Mouse (Mus musculus) liver, postnatal 0 days (tissue): ENCODE data around the gene Gjd3. TPM values are rescaled to one million over a fixed set of nuclear protein-coding genes. Genes with fewer than 3 reads are reported as not detected.

ENCODE experiments used
- ATAC-seq: fragments of 200-750 bp; cut with Nextera tagmentation; 2 replicates; pipeline ENCODE4 v1.8.0; 2017; ENCODE audit warnings: mild to moderate bottlenecking, moderate library complexity
- DNase-seq: peaks from one replicate; pipeline ENCODE4 v3.0.0-alpha.2; 2016
- H3K27ac ChIP-seq: fragments of 300-500 bp; sonication (generic); 2 replicates; pipeline ENCODE4 v1.5.1; 2014; ENCODE audit warnings: antibody characterized with exemption, moderate library complexity, mild to moderate bottlenecking, low read depth
- H3K27me3 ChIP-seq: fragments of 300-500 bp; sonication (generic); 2 replicates; pipeline ENCODE4 v1.6.1; 2014; ENCODE audit warnings: low read length, control low read depth, mixed read lengths; ENCODE audit not compliant: insufficient read depth
- H3K36me3 ChIP-seq: fragments of 300-500 bp; sonication (generic); replicated peaks from 2 replicates; pipeline ENCODE4 v1.6.1; 2014; ENCODE audit warnings: mild to moderate bottlenecking, control low read depth, low read length, moderate library complexity, mixed read lengths; ENCODE audit not compliant: insufficient read depth
- H3K4me1 ChIP-seq: fragments of 300-500 bp; sonication (generic); 2 replicates; pipeline ENCODE4 v1.6.1; 2014; ENCODE audit warnings: antibody characterized with exemption, mild to moderate bottlenecking, control low read depth; ENCODE audit not compliant: insufficient read depth
- H3K4me2 ChIP-seq: fragments of 300-500 bp; sonication (generic); 2 replicates; pipeline ENCODE4 v1.6.1; 2014; ENCODE audit warnings: low read depth, mild to moderate bottlenecking, low read length, moderate library complexity, mixed read lengths
- H3K4me3 ChIP-seq: fragments of 300-500 bp; sonication (generic); 2 replicates; pipeline ENCODE4 v1.5.1; 2014; ENCODE audit warnings: low read depth, low read length
- H3K9ac ChIP-seq: fragments of 300-500 bp; sonication (generic); replicated peaks from 2 replicates; pipeline ENCODE4 v1.6.1; 2014; ENCODE audit warnings: mild to moderate bottlenecking, moderate library complexity
- H3K9me3 ChIP-seq: fragments of 300-500 bp; sonication (generic); 2 replicates; pipeline ENCODE4 v1.6.1; 2016; ENCODE audit warnings: mild to moderate bottlenecking, control low read depth, low read length, mixed read lengths
- CTCF ChIP-seq: sonication (generic); IDR thresholded peaks from 2 replicates; pipeline ENCODE4 v1.5.1; 2016; ENCODE audit warnings: antibody characterized with exemption, low read depth
- EP300 ChIP-seq: IDR thresholded peaks from 2 replicates; pipeline ENCODE4 v1.6.1; 2016; ENCODE audit warnings: antibody characterized with exemption, low read depth, mild to moderate bottlenecking
- WGBS: fragments of 180-500 bp; shearing (Covaris S2); extraction: QIAGEN DNeasy Blood & Tissue Kit; methylation state at CpG from one replicate; pipeline ENCODE4 v1.1.7; 2014; ENCODE audit not compliant: insufficient replicate concordance; 5-methylcytosine and 5-hydroxymethylcytosine counted together
- polyA plus RNA-seq: library from polyadenylated mRNA; unstranded; fragments of >200 nt; fragmentation: Nextera tagmentation; extraction: Ambion mirVana; gene quantifications from 2 replicates; pipeline ENCODE4 v1.2.1, GENCODE M21; 2015

The Gjd3 gene
- polyA plus RNA-seq, 1 experiment from 2014 or later: not detected

DNA sequence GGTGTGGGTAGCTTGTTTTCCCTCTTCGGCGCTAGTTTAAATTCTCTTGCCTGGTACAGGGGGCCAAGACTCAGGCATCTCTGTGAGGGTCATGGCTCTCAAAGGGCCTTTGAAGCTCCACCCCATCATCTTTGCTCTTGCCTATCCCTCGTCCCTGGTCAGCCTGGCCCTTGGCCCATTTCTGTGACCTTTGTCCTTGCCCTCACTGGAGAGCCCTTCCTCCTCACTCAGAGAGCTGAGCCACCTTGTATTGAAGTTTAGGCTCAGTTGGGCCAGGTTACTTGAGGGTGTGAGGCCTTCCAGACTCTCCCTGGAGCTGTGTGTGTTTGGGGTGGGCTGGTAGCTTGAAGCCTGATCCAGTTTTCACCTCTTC lies 37.2 kb downstream of the Gjd3 start:
- ATAC-seq (peak; percentile 46), DNase-seq (peak; percentile 81)
- peak overlapping the region; percentile 83 for H3K4me2 ChIP-seq
- H3K36me3 ChIP-seq: no peaks in the 10 kb centered on the region
- no peak overlapping the region for H3K4me3 ChIP-seq
- peak overlapping the region; percentile 77 for H3K27ac ChIP-seq
- H3K4me1 ChIP-seq: peaks cover 88% of the 10 kb centered on the region
- no peaks in the 10 kb centered on the region for H3K27me3 ChIP-seq
- no peaks in the 10 kb centered on the region for H3K9me3 ChIP-seq
- H3K9ac ChIP-seq: no peak overlapping the region
- 46% methylated on average over 3 of the region's 3 CpGs for WGBS
- TF ChIP-seq EP300 (no peak), CTCF (no peak)

DNA sequence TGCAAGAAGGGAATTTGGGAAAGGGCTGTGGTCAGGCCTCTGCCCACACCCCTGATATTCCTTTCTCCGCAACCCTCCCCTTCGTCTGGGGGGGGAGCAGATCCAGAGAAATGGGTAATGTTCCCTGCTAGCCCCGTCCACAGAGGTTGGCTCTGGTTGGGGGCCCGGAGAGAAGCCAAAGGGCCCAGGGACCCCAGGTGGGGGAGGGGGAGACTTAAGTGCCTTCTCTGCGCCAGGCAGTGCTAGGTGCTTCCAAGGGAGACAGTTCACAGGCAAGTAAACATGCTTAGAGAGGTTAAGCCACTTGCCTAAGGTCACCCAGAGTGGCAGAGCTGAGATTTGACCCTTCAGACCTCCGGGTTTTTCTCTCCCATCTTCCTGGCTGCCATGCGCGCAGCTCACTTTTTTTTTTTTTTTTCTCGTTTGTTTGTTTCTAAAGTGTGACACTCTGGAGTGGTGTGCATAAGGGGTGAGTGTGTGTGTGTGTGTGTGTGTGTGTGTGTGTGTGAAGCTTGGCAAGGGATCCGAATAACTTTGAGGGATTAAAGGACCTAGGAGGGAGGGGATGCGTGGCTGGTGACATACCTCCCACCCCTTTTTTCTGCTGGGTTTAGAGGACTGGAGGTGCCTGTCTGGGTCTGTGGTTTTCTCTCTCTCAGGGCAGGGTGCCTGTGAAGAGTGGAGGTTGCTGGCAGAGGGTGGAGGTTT lies 37.8 kb downstream of the Gjd3 start:
- no peak for DNase-seq
- peak overlapping the region; percentile 83 for H3K4me2 ChIP-seq

DNA sequence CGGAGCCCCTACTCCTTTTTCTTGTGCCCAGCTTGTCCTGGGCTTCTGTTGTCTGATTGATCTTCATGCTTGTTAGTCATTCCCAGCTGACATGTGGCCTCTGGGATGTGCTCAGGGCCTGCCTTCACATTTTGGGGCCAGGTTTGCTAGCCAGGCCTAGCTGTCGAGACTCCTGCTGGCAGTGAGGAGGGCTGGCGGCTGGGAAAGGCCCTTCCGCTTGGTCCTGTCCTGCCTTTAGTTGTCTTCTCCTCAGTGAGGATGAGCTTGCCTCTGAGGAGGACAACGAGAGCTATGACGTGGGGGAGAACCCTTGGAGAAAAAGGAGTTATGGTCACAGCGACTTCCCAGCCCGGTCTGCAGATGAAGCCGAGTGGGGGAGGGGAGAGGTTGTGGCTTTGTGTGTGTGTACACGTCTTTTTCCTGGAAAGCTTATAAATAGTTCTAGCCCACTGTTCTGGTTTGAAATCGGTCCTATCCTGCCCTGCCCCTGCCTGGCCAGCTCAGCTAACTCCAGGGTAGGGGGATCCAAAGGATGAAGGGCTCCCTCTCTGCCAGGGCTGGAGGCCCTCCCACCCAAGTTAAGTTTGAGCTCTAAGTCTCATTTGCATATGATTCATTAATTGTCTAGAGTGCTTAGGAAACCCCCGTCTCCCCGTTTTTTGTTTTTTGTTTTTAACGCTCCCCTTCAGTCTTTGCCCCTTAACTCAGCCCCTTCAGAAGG lies 38.9 kb downstream of the Gjd3 start:
- peak overlapping the region; percentile 44 for H3K9ac ChIP-seq
- H3K36me3 ChIP-seq: no peaks in the 10 kb centered on the region
- peaks cover 1% of the 10 kb centered on the region; the same call in 1 of the 2 replicates for H3K27me3 ChIP-seq
- TF ChIP-seq EP300 (no peak), CTCF (no peak)
- peaks cover 88% of the 10 kb centered on the region for H3K4me1 ChIP-seq
- H3K4me2 ChIP-seq: peak overlapping the region; percentile 83
- peak overlapping the region; percentile 77 for H3K27ac ChIP-seq
- no peak for ATAC-seq
- whole genome bisulfite sequencing: 25% methylated on average over 14 of the region's 14 CpGs
- H3K9me3 ChIP-seq: no peaks in the 10 kb centered on the region
- H3K4me3 ChIP-seq: no peak overlapping the region
- no peak for DNase-seq

More for the DNA sequence above, 37.8 kb downstream of the Gjd3 start:
- H3K36me3 ChIP-seq: no peaks in the 10 kb centered on the region
- ATAC-seq: no peak
- H3K27me3 ChIP-seq: no peaks in the 10 kb centered on the region
- 0 out of 2 replicates have a peak overlapping the region, but pooled peaks have one; percentile 18 for H3K9ac ChIP-seq
- H3K9me3 ChIP-seq: no peaks in the 10 kb centered on the region
- 44% methylated on average over 11 of the region's 11 CpGs for WGBS
- H3K4me1 ChIP-seq: peaks cover 88% of the 10 kb centered on the region
- H3K27ac ChIP-seq: peak overlapping the region; percentile 77
- TF ChIP-seq CTCF (no peak), EP300 (no peak)
- H3K4me3 ChIP-seq: no peak overlapping the region

DNA sequence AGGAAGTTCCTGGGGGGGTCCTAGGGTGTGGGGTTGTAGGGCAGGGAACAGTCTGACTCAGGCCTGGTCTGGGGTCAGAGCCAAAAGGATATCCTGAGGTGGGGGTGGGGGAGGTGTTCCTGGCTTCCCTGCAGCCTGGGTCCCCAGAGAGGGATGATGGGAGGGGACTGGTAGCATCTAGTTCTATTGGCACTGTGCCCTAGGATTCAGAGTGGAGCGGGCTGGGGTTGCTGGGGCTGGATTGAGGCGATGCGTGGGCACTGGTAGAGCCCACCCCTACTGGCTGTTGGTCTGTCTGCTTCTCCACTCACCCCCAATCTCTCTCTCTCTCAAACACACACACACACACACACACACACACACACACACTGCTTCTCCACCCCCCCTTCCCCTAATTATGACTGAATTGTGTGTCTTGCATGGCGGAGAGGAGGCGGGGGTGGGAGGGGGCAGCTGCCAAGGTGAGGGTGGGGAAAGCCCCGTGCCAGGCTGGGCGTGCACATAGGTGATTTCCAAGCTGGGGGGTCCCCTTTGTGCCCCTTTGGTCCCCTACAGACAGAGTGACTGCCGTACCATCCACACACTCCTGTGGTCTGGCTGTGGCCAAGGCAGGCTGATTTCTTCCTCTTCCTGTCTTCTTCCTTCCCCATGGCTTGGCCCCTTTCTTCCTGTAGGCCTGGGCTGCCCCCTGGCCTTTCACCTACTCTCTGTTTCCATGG lies 39.7 kb downstream of the Gjd3 start:
- no peak for TF ChIP-seq EP300
- TF ChIP-seq CTCF: no peak
- H3K9me3 ChIP-seq: no peaks in the 10 kb centered on the region
- WGBS: 64% methylated on average over 5 of the region's 8 CpGs
- peaks cover 88% of the 10 kb centered on the region for H3K4me1 ChIP-seq
- H3K27ac ChIP-seq: peak overlapping the region; percentile 77
- ATAC-seq: peak; percentile 3; the same call in 1 of the 2 replicates
- peak overlapping the region; percentile 44 for H3K9ac ChIP-seq
- H3K4me2 ChIP-seq: peak overlapping the region; percentile 83
- peak overlapping the region; percentile 35; the same call in 1 of the 2 replicates for H3K4me3 ChIP-seq
- H3K27me3 ChIP-seq: peaks cover 3% of the 10 kb centered on the region; the same call in 1 of the 2 replicates
- H3K36me3 ChIP-seq: no peaks in the 10 kb centered on the region
- DNase-seq: no peak

DNA sequence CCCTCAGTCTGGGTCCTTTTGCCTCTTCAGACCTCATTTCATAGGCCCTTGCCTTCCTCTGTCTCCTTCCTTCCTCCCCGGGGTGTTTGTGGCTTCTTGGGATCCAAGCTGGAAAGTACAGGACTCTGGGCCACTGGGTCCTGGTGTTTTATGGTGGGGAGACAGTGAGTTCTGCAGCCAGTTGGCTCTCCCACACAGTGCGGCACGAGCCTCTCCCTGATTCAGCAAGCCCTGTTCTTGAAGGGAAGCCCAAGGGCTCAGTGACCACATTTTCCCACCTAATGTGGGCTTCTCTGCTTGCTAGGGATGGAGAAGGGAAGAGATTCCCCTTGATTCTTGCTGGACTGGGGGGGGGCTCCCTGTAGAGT lies 40.3 kb downstream of the Gjd3 start:
- Histone ChIP-seq H3K4me3 (peak overlapping the region; percentile 35), H3K27me3 (peaks cover 3% of the 10 kb centered on the region; the same call in 1 of the 2 replicates), H3K36me3 (no peaks in the 10 kb centered on the region), H3K4me1 (peaks cover 84% of the 10 kb centered on the region), H3K9me3 (no peaks in the 10 kb centered on the region), H3K27ac (peak overlapping the region; percentile 77), H3K4me2 (peak overlapping the region; percentile 83), H3K9ac (peak overlapping the region; percentile 36; the same call in 1 of the 2 replicates)
- TF ChIP-seq CTCF: no peak
- TF ChIP-seq EP300: no peak
- ATAC-seq (no peak), DNase-seq (no peak)
- 31% methylated on average over 3 of the region's 3 CpGs for WGBS
